Mouse (Mus musculus) urinary bladder, postnatal 10 days (tissue): Measurements from ENCODE around the gene Cfap20.

Experiments
- DNase-seq: peaks from one replicate; pipeline ENCODE4 v3.0.0; 2022; ENCODE audit warnings: low spot score

The Cfap20 gene

GRCm38 (mm10) chr8:95373389-95374002, 61.2 kb downstream of the Cfap20 start:
- no peak for DNase-seq
